Mouse (Mus musculus) heart, embryonic 14.5 days (tissue): ENCODE measurements around the gene Add2. TPM values are rescaled to one million over a fixed set of nuclear protein-coding genes. Genes with fewer than 3 reads are reported as not detected.

Experiments
- ATAC-seq: fragments of 200-750 bp; cut with Nextera tagmentation; 2 replicates; pipeline ENCODE4 v1.8.0; 2017; ENCODE audit warnings: low read depth, moderate TSS enrichment; ENCODE audit not compliant: insufficient number of reproducible peaks, insufficient read depth, low FRiP score
- H3K27ac ChIP-seq, 2 experiments: fragments of 200-500 bp in 1 of 2; fragments of 300-500 bp in 1 of 2; sonication (generic) in 1 of 2; replicated peaks in 1 of 2; 2 replicates each; pipeline ENCODE4 v1.5.1; 2012 to 2014; ENCODE audit warnings: low read depth in 2 of 2, low read length in 2 of 2, control low read depth in 1 of 2, mild to moderate bottlenecking in 1 of 2, mixed read lengths in 1 of 2; ENCODE audit not compliant: control insufficient read depth in 1 of 2, insufficient read depth in 1 of 2
- H3K27me3 ChIP-seq: fragments of 300-500 bp; sonication (generic); 2 replicates; pipeline ENCODE4 v1.6.1; 2014; ENCODE audit warnings: mild to moderate bottlenecking, low read length, control low read depth; ENCODE audit not compliant: control insufficient read depth, insufficient read depth
- H3K36me3 ChIP-seq: fragments of 300-500 bp; sonication (generic); 2 replicates; pipeline ENCODE4 v1.6.1; 2014; ENCODE audit warnings: mild to moderate bottlenecking, control low read depth, low read length, mixed read lengths; ENCODE audit not compliant: control insufficient read depth, insufficient read depth
- H3K4me1 ChIP-seq, 2 experiments: fragments of 200-500 bp in 1 of 2; fragments of 300-500 bp in 1 of 2; sonication (generic) in 1 of 2; 2 replicates each; pipeline ENCODE4 v1.6.1; 2012 to 2014; ENCODE audit warnings: low read length in 2 of 2, control low read depth in 1 of 2, mixed read lengths in 1 of 2; ENCODE audit not compliant: control insufficient read depth in 2 of 2, insufficient read depth in 2 of 2
- H3K4me2 ChIP-seq: fragments of 300-500 bp; sonication (generic); 2 replicates; pipeline ENCODE4 v1.6.1; 2014; ENCODE audit warnings: mild to moderate bottlenecking, low read length
- H3K4me3 ChIP-seq, 2 experiments: fragments of 200-500 bp in 1 of 2; fragments of 300-500 bp in 1 of 2; sonication (generic) in 1 of 2; 2 replicates each; pipeline ENCODE4 v1.5.1; 2012 to 2014; ENCODE audit warnings: low read length in 2 of 2, mild to moderate bottlenecking in 2 of 2, control low read depth in 1 of 2, low read depth in 1 of 2, moderate library complexity in 1 of 2; ENCODE audit not compliant: control insufficient read depth in 1 of 2, insufficient read depth in 1 of 2
- H3K9ac ChIP-seq: fragments of 300-500 bp; sonication (generic); 2 replicates; pipeline ENCODE4 v1.6.1; 2014; ENCODE audit warnings: mild to moderate bottlenecking, low read length
- H3K9me3 ChIP-seq: fragments of 300-500 bp; sonication (generic); 2 replicates; pipeline ENCODE4 v1.6.1; 2016; ENCODE audit warnings: low read length, control low read depth; ENCODE audit not compliant: control insufficient read depth
- WGBS: fragments of 180-500 bp; shearing (Covaris S2); extraction: QIAGEN DNeasy Blood & Tissue Kit; methylation state at CpG from one replicate; pipeline ENCODE4 v1.1.7; 2014; 5-methylcytosine and 5-hydroxymethylcytosine counted together
- polyA plus RNA-seq: library from polyadenylated mRNA; unstranded; fragments of >200 nt; fragmentation: Nextera tagmentation; extraction: Ambion mirVana; gene quantifications from 2 replicates; pipeline ENCODE4 v1.2.1, GENCODE M21; 2014

Add2 gene
- polyA plus RNA-seq, 1 experiment from 2014 or later, result 2.3 TPM

DNA sequence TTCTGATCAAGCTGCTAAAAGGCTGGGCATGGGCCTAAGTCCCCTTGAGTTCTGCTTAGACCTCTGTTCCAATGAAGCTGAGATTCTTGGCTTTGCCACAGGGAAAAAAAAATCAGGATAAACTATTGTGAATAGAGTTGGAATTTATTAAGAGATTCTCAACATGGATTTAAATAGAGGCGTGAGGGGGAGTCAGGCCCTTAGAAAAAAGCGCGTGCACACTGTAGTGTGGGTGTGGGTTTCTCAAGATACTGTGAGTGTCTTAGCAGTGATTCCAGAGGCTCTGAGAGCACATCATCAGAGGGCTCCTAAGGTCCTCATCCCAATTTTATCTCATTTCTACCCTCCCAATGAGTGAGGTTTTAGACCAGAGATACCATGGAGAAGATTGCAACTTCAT lies 31.7 kb downstream of the Add2 start:
- H3K36me3 ChIP-seq, result no peaks in the 10 kb centered on the region
- no peaks in the 10 kb centered on the region for H3K9me3 ChIP-seq
- ATAC-seq, result no peak
- H3K27me3 ChIP-seq, result no peaks in the 10 kb centered on the region
- H3K9ac ChIP-seq, result no peak overlapping the region
- H3K4me2 ChIP-seq, result no peak overlapping the region
- no peak overlapping the region for H3K4me3 ChIP-seq
- 92% methylated on average over 3 of the region's 3 CpGs for WGBS
- H3K4me1 ChIP-seq, result peaks cover 0 to 5% of the 10 kb centered on the region in 2 experiments; a peak in 1 of 4 replicates
- H3K27ac ChIP-seq, result no peak overlapping the region

GRCm38 (mm10) chr6:86062226-86062625 lies 33.7 kb downstream of the Add2 start:
- no peak overlapping the region for H3K4me2 ChIP-seq
- peaks cover 0 to 5% of the 10 kb centered on the region in 2 experiments; a peak in 1 of 4 replicates for H3K4me1 ChIP-seq
- no peak overlapping the region for H3K4me3 ChIP-seq
- H3K27me3 ChIP-seq, result no peaks in the 10 kb centered on the region; the same call in 1 of the 2 replicates
- no peak overlapping the region for H3K9ac ChIP-seq
- no peak for ATAC-seq
- no peaks in the 10 kb centered on the region for H3K36me3 ChIP-seq
- H3K27ac ChIP-seq, result no peak overlapping the region
- no peaks in the 10 kb centered on the region for H3K9me3 ChIP-seq
- 48% methylated on average over 5 of the region's 5 CpGs for WGBS

GRCm38 (mm10) chr6:86062684-86063083 lies 34.2 kb downstream of the Add2 start:
- H3K9me3 ChIP-seq, result no peaks in the 10 kb centered on the region

DNA sequence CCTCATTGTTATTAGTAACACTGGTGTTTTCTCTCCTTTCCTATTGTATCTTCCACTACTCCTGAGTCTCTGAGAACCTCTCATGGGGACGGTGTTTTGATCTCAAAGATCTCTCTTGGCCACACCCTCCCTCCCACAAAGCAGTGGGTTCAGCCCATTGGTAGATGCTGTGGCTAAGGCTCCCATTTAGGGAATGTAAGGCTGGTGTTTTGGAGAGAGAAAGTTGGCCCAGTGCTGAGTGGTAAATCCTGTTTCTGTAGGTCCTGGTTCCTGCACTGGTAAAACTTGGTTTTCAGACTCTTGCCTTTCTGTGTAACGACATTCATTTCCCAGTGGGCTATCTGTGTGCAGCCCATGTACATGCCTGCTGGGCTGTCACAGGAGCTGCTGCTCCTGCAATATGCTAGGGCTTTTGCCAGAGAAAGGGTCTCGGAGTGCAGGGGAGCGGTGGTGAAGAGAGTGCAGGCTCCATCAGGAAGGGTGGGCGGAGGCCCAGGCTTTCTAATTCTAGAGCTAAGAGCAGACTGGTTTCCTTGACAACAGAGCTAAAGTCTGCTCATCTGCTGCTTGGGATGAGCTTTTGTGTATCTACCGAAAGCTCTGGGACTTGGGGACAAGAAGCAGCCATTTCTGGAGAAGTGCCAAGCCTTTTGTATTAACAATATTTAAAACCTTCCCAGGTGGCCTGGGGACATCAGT lies 36.0 kb downstream of the Add2 start:
- peaks cover 0 to 5% of the 10 kb centered on the region in 2 experiments; a peak in 1 of 4 replicates for H3K4me1 ChIP-seq
- no peak overlapping the region for H3K9ac ChIP-seq
- no peaks in the 10 kb centered on the region for H3K36me3 ChIP-seq
- no peaks in the 10 kb centered on the region for H3K9me3 ChIP-seq
- H3K4me3 ChIP-seq, result no peak overlapping the region
- no peaks in the 10 kb centered on the region; the same call in 1 of the 2 replicates for H3K27me3 ChIP-seq
- 53% methylated on average over 6 of the region's 6 CpGs for WGBS
- no peak for ATAC-seq
- H3K4me2 ChIP-seq, result no peak overlapping the region
- H3K27ac ChIP-seq, result no peak overlapping the region

More at GRCm38 (mm10) chr6:86062684-86063083, 34.2 kb downstream of the Add2 start:
- H3K9ac ChIP-seq, result no peak overlapping the region
- no peak overlapping the region for H3K4me2 ChIP-seq
- H3K4me1 ChIP-seq, result peaks cover 0 to 5% of the 10 kb centered on the region in 2 experiments; a peak in 1 of 4 replicates
- no peaks in the 10 kb centered on the region for H3K36me3 ChIP-seq
- H3K27ac ChIP-seq, result no peak overlapping the region
- WGBS, result 81% methylated on average over 2 of the region's 2 CpGs
- no peaks in the 10 kb centered on the region; the same call in 1 of the 2 replicates for H3K27me3 ChIP-seq
- no peak overlapping the region for H3K4me3 ChIP-seq
- ATAC-seq, result no peak

GRCm38 (mm10) chr6:86066727-86067126 lies 38.2 kb downstream of the Add2 start:
- no peak overlapping the region for H3K4me2 ChIP-seq
- no peaks in the 10 kb centered on the region for H3K36me3 ChIP-seq
- H3K4me1 ChIP-seq, result peaks cover 0 to 5% of the 10 kb centered on the region in 2 experiments; a peak in 1 of 4 replicates
- WGBS, result 71% methylated on average over 6 of the region's 6 CpGs
- ATAC-seq, result no peak
- no peaks in the 10 kb centered on the region; the same call in 1 of the 2 replicates for H3K27me3 ChIP-seq
- H3K9ac ChIP-seq, result no peak overlapping the region
- no peak overlapping the region for H3K4me3 ChIP-seq
- H3K9me3 ChIP-seq, result no peaks in the 10 kb centered on the region
- no peak overlapping the region for H3K27ac ChIP-seq

DNA sequence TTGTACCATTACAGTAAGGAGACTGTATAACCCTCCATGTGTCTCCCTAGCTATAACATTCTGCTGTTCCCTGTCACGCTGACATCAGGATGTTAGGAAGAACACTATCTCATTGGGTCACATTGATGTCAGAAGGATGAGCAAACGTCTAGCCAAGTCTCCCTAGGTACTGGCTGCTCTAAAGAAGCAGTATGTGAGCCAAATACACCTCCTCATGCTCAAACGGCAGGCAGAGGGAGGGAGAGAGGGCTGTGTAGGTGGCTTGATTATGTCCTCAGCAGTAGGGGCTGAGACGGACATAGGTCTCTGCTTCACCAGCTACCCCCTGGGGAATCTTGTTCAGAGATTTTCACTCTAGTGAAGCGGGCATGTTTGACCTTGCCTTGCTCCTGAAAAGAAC lies 38.7 kb downstream of the Add2 start:
- peaks cover 0 to 4% of the 10 kb centered on the region in 2 experiments; a peak in 1 of 4 replicates for H3K4me1 ChIP-seq
- H3K9ac ChIP-seq, result no peak overlapping the region
- no peaks in the 10 kb centered on the region for H3K9me3 ChIP-seq
- H3K27ac ChIP-seq, result no peak overlapping the region
- H3K4me2 ChIP-seq, result no peak overlapping the region
- H3K27me3 ChIP-seq, result no peaks in the 10 kb centered on the region; the same call in 1 of the 2 replicates
- H3K4me3 ChIP-seq, result no peak overlapping the region
- 40% methylated on average over 5 of the region's 5 CpGs for WGBS
- H3K36me3 ChIP-seq, result no peaks in the 10 kb centered on the region
- ATAC-seq, result no peak

- Histone ChIP-seq H3K9me3 (no peaks in the 10 kb centered on the region), H3K4me3 (no peak overlapping the region), H3K36me3 (no peaks in the 10 kb centered on the region), H3K4me2 (no peak overlapping the region), H3K4me1 (no peaks in the 10 kb centered on the region), H3K9ac (no peak overlapping the region), H3K27ac (no peak overlapping the region), H3K27me3 (no peaks in the 10 kb centered on the region; the same call in 1 of the 2 replicates)
- WGBS, result 65% methylated on average over 5 of the region's 5 CpGs
- no peak for ATAC-seq
Observed at GRCm38 (mm10) chr6:86069009-86069408, 40.5 kb downstream of the Add2 start.
